Mouse (Mus musculus) left cerebral cortex, postnatal 36 days (tissue): ENCODE results near the gene Irf9. TPM values are rescaled to one million over a fixed set of nuclear protein-coding genes. Genes with fewer than 3 reads are reported as not detected.

Source experiments
- DNase-seq, 2 experiments: peaks; one replicate each; pipeline ENCODE4 v3.0.0; 2021 to 2022; ENCODE audit warnings: low spot score in 2 of 2, mixed read lengths in 1 of 2
- intact Hi-C: fragments of 180-260 bp; cut with DNase I; formaldehyde crosslinking; loops from one replicate; pipeline ENCODE4 v1.15.1; 2025
- total RNA-seq, 2 experiments: library from RNA; stranded (reverse); gene quantifications; 2 replicates each; pipeline ENCODE4 v1.2.3; 2021

Gene Irf9
- total RNA-seq, 2 experiments from 2014 or later = 9.1 to 11.6 TPM

DNA sequence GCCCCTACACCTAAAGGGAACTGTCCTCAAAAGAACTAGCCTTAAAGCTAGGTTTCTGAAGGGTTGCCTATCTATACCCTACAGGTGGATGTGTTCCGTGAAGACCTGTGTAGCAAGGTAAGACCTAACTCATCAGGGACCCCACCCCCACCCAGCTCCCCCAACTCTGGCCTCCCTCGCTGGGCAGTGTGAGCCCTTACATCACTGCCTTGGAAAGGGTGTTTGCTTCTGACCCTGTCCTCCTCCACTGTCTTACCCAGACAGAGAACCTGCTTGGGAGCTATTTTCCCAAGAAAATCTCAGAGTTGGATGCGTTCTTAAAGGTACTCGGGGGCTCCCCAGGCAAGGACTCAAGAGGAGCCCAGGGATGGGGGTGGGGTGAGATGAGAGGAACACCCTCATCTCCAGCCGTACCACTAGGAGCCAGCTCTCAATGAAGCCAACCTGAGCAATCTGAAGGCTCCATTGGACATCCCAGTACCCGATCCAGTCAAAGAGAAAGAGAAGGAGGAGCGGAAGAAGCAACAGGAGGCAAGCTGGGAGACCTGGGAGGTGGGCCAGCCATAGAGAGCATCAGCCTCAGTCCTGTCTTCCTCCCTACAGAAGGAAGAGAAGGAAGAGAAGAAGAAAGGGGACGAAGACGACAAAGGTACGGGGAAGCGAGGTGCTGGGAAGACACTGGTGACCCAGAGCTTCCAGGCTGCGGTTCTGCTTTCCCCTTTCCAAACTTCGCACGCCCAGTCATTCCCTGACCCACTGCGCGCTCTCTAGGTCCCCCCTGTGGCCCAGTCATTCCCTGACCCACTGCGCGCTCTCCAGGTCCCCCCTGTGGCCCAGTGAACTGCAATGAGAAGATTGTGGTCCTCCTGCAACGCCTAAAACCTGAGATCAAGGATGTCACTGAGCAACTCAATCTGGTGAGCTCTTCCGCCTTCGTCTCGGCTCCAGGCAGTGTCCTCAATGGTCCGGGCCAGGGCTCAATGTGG lies 23.6 kb upstream of the Irf9 start:
- no peak for DNase-seq

DNA sequence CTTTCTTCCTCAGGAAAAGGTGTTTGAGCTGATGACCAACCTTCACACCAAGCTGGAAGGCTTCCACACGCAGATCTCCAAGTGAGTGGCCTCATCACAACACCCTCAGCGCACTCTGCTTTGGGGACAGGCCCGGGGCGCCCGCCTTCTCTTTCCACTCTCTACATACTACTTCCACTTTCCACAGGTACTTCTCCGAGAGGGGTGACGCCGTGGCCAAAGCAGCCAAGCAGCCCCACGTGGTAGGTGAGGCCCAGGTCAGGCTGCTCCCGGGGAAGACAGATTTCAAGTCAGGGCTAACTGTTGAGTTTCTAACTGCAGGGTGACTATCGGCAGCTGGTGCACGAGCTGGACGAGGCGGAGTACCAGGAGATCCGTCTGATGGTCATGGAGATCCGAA lies 22.6 kb upstream of the Irf9 start:
- DNase-seq = no peak

More for the DNA sequence above, 23.6 kb upstream of the Irf9 start:
- intact Hi-C loops = no loop called here

DNA sequence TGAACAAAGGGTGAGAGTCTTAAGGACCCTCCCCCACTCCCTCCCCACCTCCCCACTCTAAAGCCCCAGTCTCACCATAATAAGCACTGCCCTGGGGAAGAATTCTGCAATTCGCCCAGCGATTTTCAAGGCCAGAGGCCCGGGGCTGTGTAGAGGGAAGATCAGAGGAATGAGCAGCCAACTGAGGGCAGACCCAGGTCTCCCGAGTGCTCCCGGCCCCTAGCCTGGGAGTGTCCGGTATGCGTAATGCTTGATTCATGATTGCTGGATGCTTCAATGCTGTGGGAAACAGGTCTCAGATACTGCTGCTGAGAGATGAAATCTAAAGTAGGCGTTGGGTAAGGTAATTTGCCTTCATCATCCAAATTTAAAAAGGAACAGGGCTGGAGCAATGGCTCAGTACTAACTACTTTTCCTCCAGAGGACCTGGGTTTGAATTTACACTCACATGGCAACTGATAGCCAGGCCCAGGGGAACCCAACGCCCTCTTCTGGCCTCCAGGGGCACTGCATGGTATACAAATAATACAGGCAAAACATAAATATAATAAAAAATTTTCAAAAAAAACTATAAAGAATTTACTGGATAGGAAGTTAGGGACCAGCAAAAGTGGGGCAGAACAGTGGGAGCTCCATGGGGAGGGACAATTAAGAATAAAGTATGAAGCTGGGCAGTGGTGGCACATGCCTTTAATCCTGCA lies 21.2 kb upstream of the Irf9 start:
- intact Hi-C loops = no loop called here
- no peak for DNase-seq

More for the DNA sequence above, 22.6 kb upstream of the Irf9 start:
- intact Hi-C loops = no loop called here

DNA sequence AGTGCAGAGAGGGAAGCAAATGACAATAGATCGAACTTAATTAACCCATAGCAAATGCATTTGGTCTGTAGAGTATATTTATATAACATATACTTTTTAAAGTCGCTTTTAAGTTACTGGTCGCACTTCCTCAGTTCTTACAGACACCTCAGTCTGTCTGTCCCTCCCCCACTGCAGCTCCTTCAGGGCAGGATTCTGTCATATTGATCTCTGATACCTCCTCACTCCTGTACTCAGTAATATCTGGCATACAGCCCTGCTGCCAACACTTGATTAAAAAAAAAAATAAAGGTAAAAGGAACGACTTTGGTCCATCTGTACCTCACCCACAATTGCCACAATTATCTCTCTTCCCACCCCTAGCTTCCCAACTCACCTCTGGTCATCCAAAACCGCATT lies 19.1 kb upstream of the Irf9 start:
- no peak for DNase-seq
- intact Hi-C loops = no loop called here

DNA sequence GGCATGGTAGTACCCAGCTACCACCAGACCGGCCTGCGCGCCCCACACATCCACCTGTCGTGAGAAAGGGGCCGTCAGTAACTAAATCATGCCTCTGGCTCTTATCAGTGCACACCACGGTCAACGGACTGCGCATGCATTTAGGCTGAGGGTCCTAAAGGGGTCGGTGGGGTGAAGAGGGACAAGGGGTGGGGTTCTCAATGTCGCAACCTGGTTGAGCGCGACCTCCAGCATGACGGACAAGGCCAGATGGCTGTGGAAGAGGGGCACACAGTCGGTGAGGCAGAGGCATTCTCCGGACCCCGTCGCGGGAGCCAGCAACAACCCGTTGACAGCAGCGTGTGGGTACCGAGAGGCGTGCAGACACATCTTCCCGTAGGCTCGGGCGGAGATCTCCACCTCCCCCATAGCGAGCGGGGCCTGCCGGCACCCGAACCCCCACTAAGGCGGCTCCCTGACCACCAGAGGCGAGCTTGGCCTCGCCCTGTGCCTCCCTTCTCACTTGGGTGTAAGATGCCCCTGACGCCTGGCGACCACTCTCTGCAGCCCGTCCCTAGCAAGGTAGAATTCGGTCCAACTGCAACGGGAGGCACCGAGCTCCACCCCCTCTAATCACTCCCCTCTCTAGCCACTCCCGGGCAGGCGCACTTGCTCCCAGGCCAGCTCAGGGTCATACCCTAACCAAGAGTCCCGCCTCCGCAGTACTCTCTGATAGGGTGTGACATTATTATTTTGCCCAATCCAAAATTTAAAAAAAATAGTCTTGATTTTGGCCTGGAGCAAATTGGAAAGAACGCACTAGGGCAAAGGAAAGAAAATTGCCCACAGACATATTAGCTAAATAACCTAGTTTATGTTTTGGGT lies 18.4 kb upstream of the Irf9 start, which contains the start of gene Emc9:
Gene Emc9, minus strand, starts transcription at position 601 of the 864 bp plus-strand sequence.
- intact Hi-C loops = no loop called here
- peak; percentile 57 to 73 for DNase-seq

DNA sequence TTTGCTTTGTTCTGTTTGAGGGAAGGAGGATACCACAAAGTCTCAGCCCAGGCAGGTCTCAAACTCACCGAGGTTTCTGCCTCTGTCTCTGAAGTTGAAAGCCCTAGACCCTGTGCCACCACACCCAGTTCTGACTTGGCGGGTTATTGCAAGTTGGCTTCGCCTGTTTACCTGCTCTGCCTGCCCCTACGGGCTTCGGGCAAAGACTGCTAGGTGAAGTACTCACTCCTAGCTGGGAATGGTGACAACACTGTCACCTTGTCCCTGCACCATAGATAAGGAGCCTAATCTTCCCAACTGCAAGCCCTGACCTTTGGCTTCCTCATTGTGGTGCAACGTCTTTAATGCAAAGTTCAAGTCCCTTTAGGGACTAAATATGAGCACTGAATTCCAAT lies 17.8 kb upstream of the Irf9 start:
- intact Hi-C loops = no loop called here
- DNase-seq = no peak

DNA sequence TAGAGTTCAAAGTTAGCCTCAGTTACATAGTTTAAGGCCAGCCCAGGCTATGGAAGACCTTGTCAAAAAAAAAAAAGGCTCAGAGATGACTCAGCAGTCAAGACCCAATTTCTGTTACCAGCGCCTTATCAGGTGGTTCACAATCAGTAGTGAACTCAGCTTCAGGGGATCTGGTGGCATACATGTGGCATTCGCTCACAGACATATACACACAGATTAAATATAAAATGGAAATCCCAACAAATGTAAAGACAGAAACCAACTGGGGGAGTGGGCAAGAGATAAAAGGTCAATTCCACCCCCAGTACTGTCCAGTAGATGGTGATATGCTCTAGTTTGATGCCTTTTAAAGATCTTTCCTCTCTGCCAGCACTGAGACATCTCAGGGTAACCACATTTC lies 17.2 kb upstream of the Irf9 start:
- intact Hi-C loops = no loop called here
- DNase-seq = no peak

DNA sequence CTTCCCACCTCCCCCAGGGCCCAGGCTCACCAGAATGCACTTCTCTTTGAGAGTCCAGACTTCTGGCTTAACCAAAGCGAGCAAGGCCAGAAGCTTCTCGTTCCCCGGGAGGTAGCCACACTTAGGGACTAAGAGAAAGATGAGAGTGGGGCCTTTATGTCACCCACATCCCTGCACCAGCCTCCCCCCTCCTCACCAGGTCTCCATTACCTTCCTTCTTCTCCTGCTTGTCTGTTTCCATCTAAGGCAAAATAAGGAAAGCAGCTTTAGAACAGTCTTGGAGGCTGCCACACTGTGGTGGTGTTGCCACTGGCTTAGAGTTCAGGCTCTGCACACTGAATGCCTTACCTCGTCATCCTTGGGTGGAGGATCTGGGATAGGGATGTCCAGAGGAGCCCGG lies 14.1 kb upstream of the Irf9 start:
- no peak for DNase-seq

DNA sequence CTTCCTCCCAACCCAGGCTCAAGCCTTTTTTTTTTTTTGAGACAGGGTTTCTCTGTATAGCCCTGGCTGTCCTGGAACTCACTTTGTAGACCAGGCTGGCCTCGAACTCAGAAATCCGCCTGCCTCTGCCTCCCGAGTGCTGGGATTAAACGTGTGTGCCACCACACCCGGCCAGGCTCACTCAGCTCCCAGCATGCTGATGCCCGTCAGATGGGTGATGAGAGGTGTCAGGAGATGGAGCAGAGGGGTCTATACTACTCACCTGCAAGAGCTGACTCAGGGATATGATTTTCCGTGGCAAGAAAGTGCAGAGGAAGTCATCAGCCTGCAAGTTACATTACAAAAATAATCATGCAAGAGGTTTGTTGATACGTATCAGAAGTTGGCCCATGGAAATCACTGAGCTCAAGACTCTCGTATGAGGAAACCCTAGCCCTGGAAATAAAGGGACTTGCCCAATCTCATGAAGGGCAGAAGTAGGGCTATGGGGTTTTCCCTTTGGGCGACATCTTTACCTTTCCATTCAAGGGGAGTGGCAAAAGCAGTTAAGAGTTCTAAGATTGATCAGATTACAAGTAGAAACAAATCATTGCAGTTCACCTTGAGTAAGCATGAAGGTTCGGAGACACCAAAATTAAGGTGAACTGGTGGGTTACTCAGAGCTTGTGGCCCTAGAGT lies 13.5 kb upstream of the Irf9 start:
- intact Hi-C loops = loop anchor here (2.0 kb wide), 1 partner anchor 29 kb away; the partner anchor contains the start of genes A730061H03Rik and Dcaf11
- no peak for DNase-seq

More for the DNA sequence above, 14.1 kb upstream of the Irf9 start:
- intact Hi-C loops = no loop called here

DNA sequence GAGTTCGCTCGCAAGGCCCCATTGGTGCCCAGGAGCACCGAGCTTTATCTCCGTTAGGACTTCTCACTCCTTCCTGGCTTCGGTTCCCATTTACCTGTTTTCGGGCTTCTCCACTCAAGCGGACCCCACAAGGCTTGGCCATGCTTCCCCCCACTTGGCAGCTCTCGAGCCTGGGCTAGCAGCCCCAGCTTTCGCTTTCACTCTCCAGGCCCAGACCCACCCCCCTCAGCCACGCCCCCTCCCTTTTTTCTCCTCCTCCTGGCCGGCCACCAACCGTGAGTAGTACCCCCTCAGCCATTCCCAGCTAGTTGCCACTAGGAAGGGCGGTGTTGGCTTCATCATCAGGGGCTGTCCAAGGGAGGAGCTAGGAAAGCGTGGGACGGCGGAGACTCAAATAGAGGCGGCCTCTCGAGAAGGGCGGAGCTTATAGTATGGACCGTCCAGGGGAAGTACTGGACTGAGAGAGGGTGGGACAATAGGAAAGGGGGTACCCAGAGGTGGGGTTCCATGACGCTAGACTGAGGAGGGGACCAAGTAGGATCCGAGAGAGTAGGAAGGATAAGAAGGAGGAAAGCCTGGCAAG lies 12.5 kb upstream of the Irf9 start, which contains the start of gene Psme2:
Gene Psme2, minus strand, starts transcription at position 366 of the 583 bp plus-strand sequence.
- intact Hi-C loops = loop anchor here (2.0 kb wide), 1 partner anchor 30 kb away; the partner anchor contains the start of genes A730061H03Rik and Dcaf11
- peak; percentile 88 to 91 for DNase-seq

DNA sequence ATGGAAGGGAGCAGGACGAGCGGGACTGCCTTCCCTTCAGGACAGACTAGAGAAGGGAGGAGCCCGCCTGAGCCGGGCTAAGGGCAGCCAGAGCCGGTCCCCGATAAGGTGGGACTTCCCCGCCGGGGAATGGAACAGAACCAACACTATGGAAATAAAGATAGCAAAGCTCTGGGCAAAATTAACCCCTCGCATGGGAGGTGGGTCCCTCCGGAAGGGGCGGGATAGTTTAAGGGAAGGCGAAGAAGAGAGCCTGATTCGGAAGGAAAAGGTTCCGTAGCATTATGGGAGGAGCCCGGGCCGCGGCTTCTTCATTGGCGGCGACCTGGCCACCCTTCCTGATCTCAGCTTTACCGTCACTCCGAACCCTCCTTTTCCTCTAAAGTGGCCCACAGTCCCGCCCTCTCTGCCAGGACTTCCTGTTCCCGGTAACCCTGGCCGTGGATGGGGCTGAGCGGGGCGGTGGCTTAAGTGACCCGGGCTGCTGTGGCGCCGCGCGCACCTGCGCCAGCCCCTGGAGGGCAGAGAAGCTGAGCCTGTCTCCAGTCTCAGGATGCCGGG lies 12.0 kb upstream of the Irf9 start, which contains the start of gene Rnf31:
Gene Rnf31, plus strand, starts transcription at position 378 of the 561 bp plus-strand sequence.
- intact Hi-C loops = loop anchor here (2.0 kb wide), 1 partner anchor 31 kb away; the partner anchor contains the start of genes A730061H03Rik and Dcaf11
- peak; percentile 91 to 93 for DNase-seq

DNA sequence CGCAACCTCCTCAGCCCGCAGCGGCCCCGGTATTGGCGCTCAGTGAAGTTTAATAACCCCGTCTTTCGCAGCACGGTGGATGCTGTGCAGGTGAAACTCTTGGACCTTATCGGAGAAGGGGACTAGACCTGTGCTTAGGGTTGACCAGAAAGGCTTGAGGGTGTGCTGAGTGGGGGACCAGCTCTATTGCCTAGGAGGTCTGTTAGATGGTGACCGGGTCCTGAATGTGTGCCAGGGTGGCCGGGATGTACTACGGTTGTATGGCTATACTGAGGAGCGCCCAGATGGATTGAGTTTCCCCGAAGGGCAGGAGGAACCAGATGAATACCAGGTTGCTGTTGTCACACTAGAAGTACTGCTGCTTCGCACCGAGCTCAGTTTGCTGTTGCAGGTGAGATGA lies 11.1 kb upstream of the Irf9 start:
- intact Hi-C loops = no loop called here

DNA sequence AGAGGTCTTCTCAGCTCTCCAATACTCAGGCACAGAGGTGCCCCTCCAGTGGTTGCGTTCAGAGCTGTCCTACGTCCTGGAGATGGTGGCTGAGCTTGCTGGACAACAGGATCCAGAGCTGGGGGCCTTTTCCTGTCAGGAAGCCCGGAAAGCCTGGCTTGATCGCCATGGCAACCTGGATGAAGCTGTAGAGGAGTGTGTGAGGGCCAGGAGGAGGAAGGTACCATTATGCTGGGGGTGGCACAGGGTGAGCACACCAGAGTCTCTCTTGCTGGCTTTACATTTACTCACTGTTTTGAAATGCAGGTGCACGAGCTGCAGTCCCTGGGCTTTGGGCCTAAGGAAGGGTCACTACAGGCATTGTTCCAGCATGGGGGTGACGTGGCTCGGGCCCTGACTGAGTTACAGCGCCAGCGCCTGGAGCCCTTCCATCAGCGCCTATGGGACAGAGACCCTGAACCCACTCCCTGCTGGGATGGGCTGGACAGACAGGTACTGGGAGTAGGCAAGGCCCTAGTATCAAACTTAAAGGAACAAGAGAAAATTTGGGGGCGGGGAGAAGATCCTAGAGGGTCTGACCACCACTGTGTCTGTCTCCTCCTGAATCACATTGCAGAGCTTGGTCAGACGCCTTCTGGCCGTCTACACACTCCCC lies 7.2 kb upstream of the Irf9 start:
- no peak for DNase-seq
- intact Hi-C loops = no loop called here

More for the DNA sequence above, 11.1 kb upstream of the Irf9 start:
- no peak for DNase-seq

DNA sequence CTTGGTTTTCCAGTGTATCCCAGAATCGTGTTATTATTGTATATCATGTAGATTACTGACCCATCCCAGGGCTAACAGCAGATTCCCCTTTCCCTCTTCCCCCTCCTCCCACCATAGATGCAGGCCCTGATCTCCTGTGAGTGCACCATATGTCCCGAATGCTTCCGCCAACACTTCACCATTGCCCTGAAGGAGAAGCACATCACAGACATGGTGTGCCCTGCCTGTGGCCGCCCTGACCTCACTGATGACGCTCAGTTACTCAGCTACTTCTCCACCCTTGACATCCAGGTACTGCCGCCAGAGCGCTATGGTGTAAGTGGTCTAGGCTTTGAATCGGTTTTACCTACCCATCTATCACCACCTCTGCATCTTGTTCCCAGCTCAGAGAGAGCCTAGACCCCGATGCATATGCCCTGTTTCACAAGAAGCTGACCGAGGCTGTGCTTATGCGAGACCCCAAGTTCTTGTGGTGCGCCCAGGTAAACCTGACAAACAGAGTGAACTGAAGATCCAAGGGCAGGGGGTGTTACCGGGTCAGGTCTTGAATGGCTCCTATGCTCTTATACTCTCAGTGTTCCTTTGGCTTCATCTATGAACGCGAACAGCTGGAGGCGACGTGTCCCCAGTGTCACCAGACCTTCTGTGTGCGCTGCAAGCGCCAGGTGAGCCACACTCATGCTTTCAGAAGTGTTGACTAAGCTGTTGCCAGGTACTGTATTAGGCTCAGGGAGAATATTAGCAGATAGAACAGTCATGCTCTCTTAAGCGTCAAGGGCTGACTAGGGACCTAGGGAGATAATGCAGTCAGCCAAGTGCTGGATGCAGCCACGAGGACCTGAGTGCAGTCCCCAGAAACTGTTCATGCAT lies 4.6 kb upstream of the Irf9 start:
- DNase-seq = no peak
- intact Hi-C loops = no loop called here

DNA sequence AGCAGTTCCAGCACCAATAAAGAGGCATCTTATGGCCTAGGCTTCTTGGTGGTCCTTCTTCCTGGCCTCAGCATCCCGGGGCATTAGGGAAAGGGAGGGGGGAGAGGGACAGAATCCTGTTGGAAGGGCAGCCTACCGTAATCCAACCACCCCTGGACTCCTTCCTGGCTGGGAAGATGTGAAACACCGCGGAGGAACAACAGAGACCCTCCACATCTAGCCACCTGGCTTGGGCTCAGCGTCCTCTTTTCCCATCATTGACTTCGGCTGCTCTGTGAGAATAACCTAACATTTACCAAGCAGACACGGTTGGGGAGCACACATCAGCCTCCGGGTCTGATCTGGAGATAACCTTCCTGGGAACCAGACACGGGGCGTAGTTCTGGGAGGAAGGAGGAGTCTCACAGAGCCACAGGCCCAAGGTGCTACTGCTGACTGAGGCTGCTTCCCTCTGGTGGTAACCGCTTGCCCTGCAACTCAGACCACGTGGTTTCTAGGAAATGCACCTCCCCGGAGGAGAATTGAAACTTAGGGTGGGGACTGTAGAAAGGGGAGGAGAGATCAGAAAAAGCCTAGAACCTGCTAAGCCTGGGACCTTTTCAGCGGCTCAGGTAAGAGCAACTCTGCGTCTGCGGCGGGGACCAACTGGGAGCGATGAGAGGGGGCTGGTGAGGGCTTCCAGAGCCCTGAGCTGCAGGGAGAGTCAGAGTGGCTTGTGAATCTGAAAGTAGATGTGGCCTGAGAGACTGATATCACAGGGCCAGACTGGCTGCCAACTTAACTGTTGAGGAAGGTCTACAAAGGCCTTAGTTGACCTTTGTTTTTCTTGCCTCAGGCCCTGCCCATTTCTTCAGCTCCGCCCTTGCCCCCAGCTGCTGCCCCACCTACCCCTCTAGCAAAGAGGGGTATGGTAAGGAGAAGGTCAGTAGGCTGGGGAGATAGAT lies 534 bp downstream of the Irf9 start:
- peak; percentile 73 to 84 for DNase-seq
- intact Hi-C loops = no loop called here

DNA sequence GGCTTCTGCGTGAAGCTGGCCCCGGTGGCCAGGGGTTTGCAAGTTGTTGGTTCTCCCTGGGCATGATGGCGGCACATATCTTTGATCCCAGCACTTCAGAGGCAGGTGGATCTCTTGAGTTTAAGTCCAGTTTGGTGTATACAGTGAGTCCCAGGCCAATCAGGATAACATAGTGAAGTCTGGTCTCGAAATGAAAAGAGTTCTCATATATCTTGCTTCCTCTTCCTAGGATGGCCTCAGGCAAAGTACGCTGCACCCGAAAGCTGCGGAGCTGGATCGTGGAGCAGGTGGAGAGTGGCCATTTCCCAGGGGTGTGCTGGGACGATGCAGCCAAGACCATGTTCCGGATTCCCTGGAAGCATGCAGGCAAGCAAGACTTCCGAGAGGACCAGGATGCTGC lies 1.5 kb downstream of the Irf9 start:
- intact Hi-C loops = no loop called here
- no peak for DNase-seq
